Comparison of ENCODE assay signal across 25 mouse cellular contexts in genomic region chr8:114879277-114879568, GRCm38 (mm10).
DNase-seq lines count a peak whose midpoint lies in the region; ATAC-seq and TF ChIP-seq lines count a peak whose summit lies in the region.
"Had no signal": no experiment of that assay in that cellular context is flagged by ENCODE, and none has a peak within 500 bp of the region (broad histone marks: within the 10 kb centered on the region; RNA-seq: fewer than 3 reads in every experiment).

No protein-coding gene starts in this region.

- ATAC-seq in heart, embryonic 11.5 days (replicated peaks; ENCODE audit: insufficient number of reproducible peaks, low FRiP score, low TSS enrichment) = no peak
- ATAC-seq in liver, embryonic 13.5 days (ENCODE audit: low read depth) = no peak
- ATAC-seq in megakaryocyte-erythroid progenitor cell, adult 5-6 weeks (replicated peaks; ENCODE audit: low FRiP score, low TSS enrichment, poor library complexity, severe bottlenecking) = peak; percentile 12
- ATAC-seq in midbrain, embryonic 13.5 days = no peak
- ATAC-seq: forebrain, embryonic 15.5 days; hindbrain, postnatal 0 days had no signal

- peak overlapping the region; percentile 43 for H3K27ac ChIP-seq in heart, embryonic 11.5 days (ENCODE audit: low read depth, low read length)
- peak overlapping the region; percentile 57 for H3K27ac ChIP-seq in thymus, adult 2 months (ENCODE audit: control insufficient read depth, insufficient read depth, low read length)
- peak overlapping the region; percentile 95 for H3K27ac ChIP-seq in liver, embryonic 13.5 days
- no peak overlapping the region for H3K27ac ChIP-seq in midbrain, embryonic 13.5 days
- H3K27ac ChIP-seq: forebrain, embryonic 15.5 days; heart, embryonic 13.5 days; hindbrain, embryonic 12.5 days; hindbrain, postnatal 0 days; intestine, embryonic 15.5 days; limb, embryonic 13.5 days; midbrain, embryonic 12.5 days had no signal

- no peak overlapping the region for H3K4me3 ChIP-seq in heart, embryonic 11.5 days (ENCODE audit: low read depth, low read length)
- no peak overlapping the region for H3K4me3 ChIP-seq in thymus, adult 2 months (ENCODE audit: control insufficient read depth, insufficient read depth, low read length)
- H3K4me3 ChIP-seq in liver, embryonic 13.5 days (replicated peaks) = peak overlapping the region; percentile 20; the same call in 1 of the 2 replicates
- H3K4me3 ChIP-seq in midbrain, embryonic 13.5 days (replicated peaks) = no peak overlapping the region
- H3K4me3 ChIP-seq: forebrain, embryonic 15.5 days; heart, embryonic 13.5 days; hindbrain, embryonic 12.5 days; intestine, embryonic 15.5 days; limb, embryonic 13.5 days; midbrain, embryonic 12.5 days had no signal

- H3K27me3 ChIP-seq in heart, embryonic 11.5 days (ENCODE audit: control insufficient read depth, insufficient read depth, low read length) = no peaks in the 10 kb centered on the region
- no peaks in the 10 kb centered on the region for H3K27me3 ChIP-seq in thymus, adult 2 months (ENCODE audit: control insufficient read depth, insufficient read depth, low read length)
- no peaks in the 10 kb centered on the region for H3K27me3 ChIP-seq in liver, embryonic 13.5 days
- peaks cover 38% of the 10 kb centered on the region for H3K27me3 ChIP-seq in midbrain, embryonic 13.5 days
- H3K27me3 ChIP-seq: intestine, embryonic 15.5 days had no signal

- no peak overlapping the region for H3K4me2 ChIP-seq in heart, embryonic 11.5 days
- H3K4me2 ChIP-seq in liver, embryonic 13.5 days = peak overlapping the region; percentile 63
- no peak overlapping the region for H3K4me2 ChIP-seq in midbrain, embryonic 13.5 days (replicated peaks)
- H3K4me2 ChIP-seq: forebrain, embryonic 15.5 days; heart, embryonic 13.5 days; hindbrain, embryonic 12.5 days; intestine, embryonic 15.5 days; limb, embryonic 13.5 days; midbrain, embryonic 12.5 days had no signal

- intact Hi-C loops in heart, postnatal 14 days (cut with DNase I) = no loop called here

- peaks cover 51% of the 10 kb centered on the region for H3K4me1 ChIP-seq in heart, embryonic 11.5 days (ENCODE audit: control insufficient read depth, insufficient read depth, low read length)
- peaks cover 80% of the 10 kb centered on the region for H3K4me1 ChIP-seq in thymus, adult 2 months (replicated peaks; ENCODE audit: control insufficient read depth, insufficient read depth, low read length)
- peaks cover 91% of the 10 kb centered on the region for H3K4me1 ChIP-seq in liver, embryonic 13.5 days (replicated peaks)
- H3K4me1 ChIP-seq in midbrain, embryonic 13.5 days (replicated peaks) = peaks cover 25% of the 10 kb centered on the region

- 43% methylated on average over 4 of the region's 4 CpGs for WGBS in heart, embryonic 11.5 days (ENCODE audit: insufficient replicate concordance)
- WGBS in thymus, adult 2 months = 41% methylated on average over 4 of the region's 4 CpGs
- 11% methylated on average over 4 of the region's 4 CpGs for WGBS in liver, embryonic 13.5 days (ENCODE audit: insufficient replicate concordance)
- 88% methylated on average over 4 of the region's 4 CpGs for WGBS in midbrain, embryonic 13.5 days

- no peak for TF ChIP-seq CTCF in thymus, adult 2 months (IDR thresholded peaks at IDR 0.05; ENCODE audit: borderline replicate concordance, control insufficient read depth, extremely low read depth, insufficient read depth, low read length, poor library complexity)

- DNase-seq in heart, postnatal 14 days = no peak
- no peak for DNase-seq in thymus, adult 2 months
- no peak for DNase-seq in thymus, postnatal 0 days (ENCODE audit: low spot score)
- no peak for DNase-seq in liver, embryonic 13.5 days
- DNase-seq in ovary, postnatal 10 days (ENCODE audit: low spot score) = no peak
- DNase-seq: adrenal gland, adult 8-10 months; cerebellum, adult 11-12 months; cerebellum, postnatal 10 days; heart, adult 18-20 months; heart, postnatal 10 days; kidney, adult 2 months; lung, adult 2 months; lung, postnatal 10 days; retina, postnatal 1 day; right cerebral cortex, postnatal 14 days had no signal

- no peak overlapping the region for H3K9ac ChIP-seq in heart, embryonic 11.5 days (ENCODE audit: low read depth, low read length)
- peak overlapping the region; percentile 58 for H3K9ac ChIP-seq in liver, embryonic 13.5 days
- no peak overlapping the region for H3K9ac ChIP-seq in midbrain, embryonic 13.5 days (replicated peaks)
- H3K9ac ChIP-seq: forebrain, embryonic 15.5 days; heart, embryonic 13.5 days; hindbrain, embryonic 12.5 days; intestine, embryonic 15.5 days; limb, embryonic 13.5 days; midbrain, embryonic 12.5 days had no signal

- no peak for TF ChIP-seq POLR2A in thymus, adult 2 months (IDR thresholded peaks at IDR 0.05; ENCODE audit: control insufficient read depth, extremely low read depth, insufficient read depth, low read length, poor library complexity)

- H3K36me3 ChIP-seq in heart, embryonic 11.5 days (ENCODE audit: control insufficient read depth, insufficient read depth, low read length) = no peaks in the 10 kb centered on the region
- H3K36me3 ChIP-seq in thymus, adult 2 months (ENCODE audit: control insufficient read depth, insufficient read depth, low read length) = no peaks in the 10 kb centered on the region
- H3K36me3 ChIP-seq in liver, embryonic 13.5 days = no peaks in the 10 kb centered on the region
- H3K36me3 ChIP-seq in midbrain, embryonic 13.5 days = no peaks in the 10 kb centered on the region
- H3K36me3 ChIP-seq: forebrain, embryonic 15.5 days; heart, embryonic 13.5 days; hindbrain, embryonic 12.5 days; intestine, embryonic 15.5 days; limb, embryonic 13.5 days; midbrain, embryonic 12.5 days had no signal

- no peaks in the 10 kb centered on the region for H3K9me3 ChIP-seq in heart, embryonic 11.5 days (replicated peaks; ENCODE audit: control insufficient read depth, low read length)
- H3K9me3 ChIP-seq in liver, embryonic 13.5 days (replicated peaks) = no peaks in the 10 kb centered on the region
- H3K9me3 ChIP-seq in midbrain, embryonic 13.5 days = no peaks in the 10 kb centered on the region
- H3K9me3 ChIP-seq: forebrain, embryonic 15.5 days; heart, embryonic 13.5 days; hindbrain, embryonic 12.5 days; intestine, embryonic 15.5 days; limb, embryonic 13.5 days; midbrain, embryonic 12.5 days had no signal
